Mouse (Mus musculus): ENCODE results near the gene Lman2.

GRCm38 (mm10) chr13:55325596-55325995 lies 37.0 kb downstream of the Lman2 start:
- TF ChIP-seq CTCF (IDR thresholded peaks at IDR 0.05; ENCODE audit: extremely low read depth, insufficient read length, insufficient replicate concordance, low read depth, low read length): no peak
- TF ChIP-seq POLR2A (IDR thresholded peaks at IDR 0.05; ENCODE audit: low read depth, low read length): no peak
